In genomic region chr3:131564430-131565256, GRCm38 (mm10) we compare ENCODE assay signal across 8 mouse cellular contexts. TPM values are rescaled to one million over a fixed set of nuclear protein-coding genes. Genes with fewer than 3 reads are reported as not detected.
A peak's percentile ranks its signal among the peaks of the same experiment; 100 is the strongest.
DNase-seq lines count a peak whose midpoint lies in the region; ATAC-seq and TF ChIP-seq lines count a peak whose summit lies in the region.

Papss1 (plus strand) TSS chr3:131564768.

- WGBS in hindbrain, postnatal 0 days, result 2% methylated on average over 68 of the region's 73 CpGs

- H3K9ac ChIP-seq in hindbrain, postnatal 0 days (replicated peaks; ENCODE audit: low read length), result peak within 1 kb of the TSS; percentile 79

- H3K4me3 ChIP-seq in gastrocnemius, adult 2 months, result peak within 1 kb of the TSS; percentile 88
- H3K4me3 ChIP-seq in hindbrain, postnatal 0 days (ENCODE audit: low read length), result peak within 1 kb of the TSS; percentile 96
- H3K4me3 ChIP-seq in left cerebral cortex, adult 2 months, result peak within 1 kb of the TSS; percentile 99

- H3K4me2 ChIP-seq in hindbrain, postnatal 0 days (ENCODE audit: low read depth, low read length), result peak within 1 kb of the TSS; percentile 68

- no peak for TF ChIP-seq CTCF in gastrocnemius, adult 2 months (IDR thresholded peaks at IDR 0.05)
- peak; percentile 27; the same call in 1 of the 2 replicates for TF ChIP-seq CTCF in hindbrain, postnatal 0 days (IDR thresholded peaks at IDR 0.05; ENCODE audit: low read depth)
- TF ChIP-seq CTCF in left cerebral cortex, adult 2 months (IDR thresholded peaks at IDR 0.05), result no peak; the same call in 1 of the 2 replicates

- no peaks in the 10 kb centered on the region for H3K9me3 ChIP-seq in hindbrain, postnatal 0 days (ENCODE audit: low read length)

- peak; percentile 98 for ATAC-seq in common myeloid progenitor, adult 5-6 weeks (replicated peaks; ENCODE audit: low read depth, poor library complexity, severe bottlenecking)
- ATAC-seq in hindbrain, postnatal 0 days, result peak; percentile 99
- ATAC-seq in megakaryocyte, adult 5-6 weeks (ENCODE audit: poor library complexity, severe bottlenecking), result peak; percentile 97

- H3K27me3 ChIP-seq in hindbrain, postnatal 0 days (ENCODE audit: insufficient read depth, low read length), result no peaks in the 10 kb centered on the region

- no peaks in the 10 kb centered on the region for H3K36me3 ChIP-seq in hindbrain, postnatal 0 days (ENCODE audit: insufficient read depth, low read length)

- peaks cover 17% of the 10 kb centered on the region; the same call in 1 of the 2 replicates for H3K4me1 ChIP-seq in hindbrain, postnatal 0 days (ENCODE audit: insufficient read depth, low read length)

- intact Hi-C loops in gastrocnemius, adult 2 months (cut with DNase I), result no loop called here
- intact Hi-C loops in left cerebral cortex, adult 2 months (cut with DNase I), result no loop called here

- DNase-seq in ZHBTc4 (ENCODE audit: low read depth, low spot score), result peak; percentile 100
- DNase-seq in gastrocnemius, adult 2 months, result peak; percentile 100
- peak; percentile 100 for DNase-seq in hindbrain, postnatal 0 days (ENCODE audit: low spot score)
- peak; percentile 99 to 100 for DNase-seq in left cerebral cortex, adult 2 months (ENCODE audit: extremely low spot score in 1 of 2, low spot score in 2 of 2)
- DNase-seq in right cerebral cortex, adult 2 months (ENCODE audit: low spot score in 2 of 2), result peak; percentile 100
- DNase-seq in urinary bladder, postnatal 14 days (ENCODE audit: low spot score), result peak; percentile 100

- peak within 1 kb of the TSS; percentile 91 for H3K27ac ChIP-seq in gastrocnemius, adult 2 months
- H3K27ac ChIP-seq in hindbrain, postnatal 0 days, result peak within 1 kb of the TSS; percentile 96
- peak within 1 kb of the TSS; percentile 94 for H3K27ac ChIP-seq in left cerebral cortex, adult 2 months

RNA-seq across cellular contexts. Expression of gene Papss1, which starts in this region (rescaled TPM):
- 24.9 and 27.4 TPM in 2 replicates for total RNA-seq in common myeloid progenitor, adult 5-6 weeks (2017)
- total RNA-seq in gastrocnemius, adult 2 months (2021), result 1 to 10 TPM; 4.1 to 5.6 TPM
- 135 and 145 TPM in 2 replicates for total RNA-seq in hindbrain, postnatal 0 days (2014; rRNA removed)
- polyA plus RNA-seq in hindbrain, postnatal 0 days (2015; fragmentation: Nextera tagmentation; extraction: Ambion mirVana), result 117 and 119 TPM in 2 replicates
- 10 to 100 TPM; 60.1 to 60.7 TPM for total RNA-seq in left cerebral cortex, adult 2 months (2021)
- total RNA-seq in megakaryocyte, adult 5-6 weeks (2015), result 19.8 and 22.2 TPM in 2 replicates
- total RNA-seq in megakaryocyte, adult 5-6 weeks (2017), result 29.0 and 33.4 TPM in 2 replicates

Comparison
In these comparisons a context has a peak if more than half of its experiments do, and no peak if none do; other contexts are left out.
1. Peak in every context shown above with its lines: DNase-seq, ATAC-seq, H3K4me3 ChIP-seq and H3K27ac ChIP-seq.